Mouse (Mus musculus): Measurements from ENCODE around the gene Grm4.

Grm4 gene

GRCm38 (mm10) chr17:27521303-27521702 is at the start of gene Grm4:
Gene Grm4, minus strand, starts transcription at chr17:27521403.
- DNase-seq (ENCODE audit: low read depth, low spot score): no peak

GRCm38 (mm10) chr17:27568228-27568627 is 47.0 kb upstream of the Grm4 start:
- DNase-seq (ENCODE audit: low read depth, low spot score): no peak

- no peak for DNase-seq (ENCODE audit: low read depth, low spot score)
These were observed 44.7 kb upstream of the Grm4 start for GRCm38 (mm10) chr17:27565942-27566267.

GRCm38 (mm10) chr17:27565163-27565941 is 44.1 kb upstream of the Grm4 start, which contains the start of gene AI413582:
Gene AI413582, minus strand, starts transcription at chr17:27565756.
- DNase-seq (ENCODE audit: low read depth, low spot score): peak; percentile 82

GRCm38 (mm10) chr17:27564391-27565162 is 43.4 kb upstream of the Grm4 start:
- DNase-seq (ENCODE audit: low read depth, low spot score): no peak

GRCm38 (mm10) chr17:27563771-27564244 is 42.6 kb upstream of the Grm4 start:
- DNase-seq (ENCODE audit: low read depth, low spot score): no peak

- no peak for DNase-seq (ENCODE audit: low read depth, low spot score)
These were observed 40.8 kb upstream of the Grm4 start for GRCm38 (mm10) chr17:27561809-27562526.

GRCm38 (mm10) chr17:27560926-27561480 is 39.8 kb upstream of the Grm4 start:
- DNase-seq (ENCODE audit: low read depth, low spot score): no peak

- no peak for DNase-seq (ENCODE audit: low read depth, low spot score)
These were observed 38.4 kb upstream of the Grm4 start for GRCm38 (mm10) chr17:27559596-27559995.

GRCm38 (mm10) chr17:27558845-27559244 is 37.6 kb upstream of the Grm4 start:
- DNase-seq (ENCODE audit: low read depth, low spot score): no peak

- DNase-seq (ENCODE audit: low read depth, low spot score): no peak
These were observed 36.9 kb upstream of the Grm4 start for GRCm38 (mm10) chr17:27557927-27558661.

GRCm38 (mm10) chr17:27557181-27557926 is 36.2 kb upstream of the Grm4 start:
- DNase-seq (ENCODE audit: low read depth, low spot score): no peak

GRCm38 (mm10) chr17:27556315-27557011 is 35.3 kb upstream of the Grm4 start, which contains the start of gene Hmga1:
Gene Hmga1, plus strand, starts transcription at chr17:27556497.
- DNase-seq (ENCODE audit: low read depth, low spot score): peak; percentile 75

- no peak for DNase-seq (ENCODE audit: low read depth, low spot score)
These were observed 34.4 kb upstream of the Grm4 start for GRCm38 (mm10) chr17:27555512-27556172.

- no peak for DNase-seq (ENCODE audit: low read depth, low spot score)
These were observed 33.9 kb upstream of the Grm4 start for GRCm38 (mm10) chr17:27555075-27555511.

GRCm38 (mm10) chr17:27554062-27554960 is 33.1 kb upstream of the Grm4 start:
- DNase-seq (ENCODE audit: low read depth, low spot score): no peak

GRCm38 (mm10) chr17:27552215-27553201 is 31.3 kb upstream of the Grm4 start:
- DNase-seq (ENCODE audit: low read depth, low spot score): no peak
